Mouse (Mus musculus): ENCODE measurements at regions not wholly inside any gene's neighbourhood (a gene's known extent, or its start where the extent isn't known, plus 50 kb on each side); places are given as distances from the start of the nearest gene placed in this dataset.
A peak's percentile ranks its signal among the peaks of the same experiment; 100 is the strongest.

DNA sequence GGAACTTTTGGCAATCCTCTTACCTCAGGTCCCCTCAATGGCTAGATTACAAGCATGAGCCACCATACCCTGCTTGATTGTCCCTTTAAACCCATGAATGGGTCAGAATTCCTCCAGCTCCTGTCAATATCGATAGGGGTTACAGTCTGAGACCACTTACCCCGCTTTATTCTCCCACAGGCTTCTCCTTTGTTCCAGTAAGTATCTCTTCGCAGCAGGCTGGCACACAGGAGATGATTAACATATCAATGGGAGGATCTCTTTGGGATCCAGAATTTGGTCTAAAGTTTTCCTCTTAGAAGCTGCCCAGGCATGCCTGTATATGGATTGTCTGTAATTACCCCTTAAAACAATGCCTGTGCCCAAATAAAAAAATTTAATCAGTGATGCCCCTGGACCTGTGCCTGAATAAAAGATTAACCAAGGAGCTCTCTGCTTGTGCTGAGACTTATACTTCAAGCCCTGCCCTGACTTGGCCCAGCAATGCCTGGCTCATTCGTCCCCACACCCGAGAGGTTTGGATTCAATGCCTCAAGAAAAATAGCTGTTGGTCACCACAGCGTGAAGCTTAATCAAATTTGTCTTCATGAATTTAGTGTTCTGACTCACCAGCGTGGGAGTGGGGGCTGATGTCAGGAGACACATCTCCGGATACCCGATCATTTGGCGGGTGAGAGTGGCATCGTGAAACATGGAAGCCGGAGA, 97.9 kb upstream of the Zfp217 start:
- Histone ChIP-seq H3K27ac (ENCODE audit: insufficient read depth, low read depth, low read length, poor library complexity, severe bottlenecking) (peak overlapping the region; percentile 82), H3K9me3 (ENCODE audit: control insufficient read depth, insufficient read depth, low read depth, low read length) (no peaks in the 10 kb centered on the region), H3K9ac (ENCODE audit: insufficient read depth, low read depth, low read length, poor library complexity, severe bottlenecking) (peak overlapping the region; percentile 60), H3K4me1 (ENCODE audit: control insufficient read depth in 2 of 2, insufficient read depth in 2 of 2, low read length in 2 of 2, poor library complexity in 1 of 2) (peaks cover 14% of the 10 kb centered on the region in 2 experiments), H3K36me3 (ENCODE audit: control insufficient read depth, insufficient read depth, low read length, poor library complexity, severe bottlenecking) (no peaks in the 10 kb centered on the region), H3K4me3 (ENCODE audit: insufficient read depth in 1 of 2, low read depth in 1 of 2, low read length in 2 of 2, poor library complexity in 1 of 2, severe bottlenecking in 1 of 2) (no peak overlapping the region; a peak in 1 of 4 replicates)
- peak; percentile 56 for DNase-seq (ENCODE audit: low read depth, low spot score)
- 0 out of 2 replicates have a peak, but pooled peaks have one; percentile 18 for TF ChIP-seq CHD2 (IDR thresholded peaks at IDR 0.05; ENCODE audit: low read depth, low read length)
- no peak for TF ChIP-seq MAFK (IDR thresholded peaks at IDR 0.05; ENCODE audit: insufficient read depth, low read depth, low read length)
- TF ChIP-seq ZC3H11A (IDR thresholded peaks at IDR 0.05; ENCODE audit: borderline replicate concordance, low read depth, low read length), result no peak
- TF ChIP-seq ZNF384 (IDR thresholded peaks at IDR 0.05; ENCODE audit: low read depth, low read length), result no peak
- TF ChIP-seq HCFC1 (IDR thresholded peaks at IDR 0.05; ENCODE audit: borderline replicate concordance, insufficient read depth, low read length), result no peak
- in situ Hi-C loops (cut with MboI; ENCODE audit: low sequenced_read_pairs in 2 of 2, unreplicated experiment in 2 of 2), result no loop called here

DNA sequence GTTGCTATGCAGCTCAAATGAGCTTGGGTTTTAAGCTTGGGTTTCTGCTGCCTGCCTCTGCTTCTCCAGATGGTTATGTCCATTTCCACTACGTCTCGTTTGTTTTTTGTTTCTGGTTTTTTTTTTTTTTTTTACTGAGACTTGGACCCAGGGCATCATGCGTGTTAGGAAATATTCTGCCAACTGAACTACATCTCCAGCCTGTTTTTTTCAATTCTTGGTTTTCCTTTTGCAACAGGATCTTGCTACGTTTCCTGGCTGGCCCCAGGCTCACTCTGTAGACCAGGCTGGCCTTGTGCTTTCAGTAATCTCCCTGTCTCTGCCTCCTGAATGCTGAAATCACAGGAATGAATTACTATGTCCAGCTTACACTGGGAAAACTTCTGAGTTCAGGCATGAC, 96.2 kb upstream of the Zfp217 start:
- 0 out of 2 replicates have a peak, but pooled peaks have one; percentile 6 for TF ChIP-seq ZNF384 (IDR thresholded peaks at IDR 0.05; ENCODE audit: low read depth, low read length)
- TF ChIP-seq ZC3H11A (IDR thresholded peaks at IDR 0.05; ENCODE audit: borderline replicate concordance, low read depth, low read length), result no peak
- in situ Hi-C loops (cut with MboI; ENCODE audit: low sequenced_read_pairs in 2 of 2, unreplicated experiment in 2 of 2), result no loop called here
- DNase-seq (ENCODE audit: low read depth, low spot score), result no peak
- Histone ChIP-seq H3K36me3 (ENCODE audit: control insufficient read depth, insufficient read depth, low read length, poor library complexity, severe bottlenecking) (no peaks in the 10 kb centered on the region), H3K4me1 (ENCODE audit: control insufficient read depth in 2 of 2, insufficient read depth in 2 of 2, low read length in 2 of 2, poor library complexity in 1 of 2) (peaks cover 14% of the 10 kb centered on the region in 2 experiments), H3K27ac (ENCODE audit: insufficient read depth, low read depth, low read length, poor library complexity, severe bottlenecking) (no peak overlapping the region; the same call in 1 of the 2 replicates), H3K9ac (ENCODE audit: insufficient read depth, low read depth, low read length, poor library complexity, severe bottlenecking) (no peak overlapping the region), H3K9me3 (ENCODE audit: control insufficient read depth, insufficient read depth, low read depth, low read length) (no peaks in the 10 kb centered on the region), H3K4me3 (ENCODE audit: insufficient read depth in 1 of 2, low read depth in 1 of 2, low read length in 2 of 2, poor library complexity in 1 of 2, severe bottlenecking in 1 of 2) (no peak overlapping the region)

DNA sequence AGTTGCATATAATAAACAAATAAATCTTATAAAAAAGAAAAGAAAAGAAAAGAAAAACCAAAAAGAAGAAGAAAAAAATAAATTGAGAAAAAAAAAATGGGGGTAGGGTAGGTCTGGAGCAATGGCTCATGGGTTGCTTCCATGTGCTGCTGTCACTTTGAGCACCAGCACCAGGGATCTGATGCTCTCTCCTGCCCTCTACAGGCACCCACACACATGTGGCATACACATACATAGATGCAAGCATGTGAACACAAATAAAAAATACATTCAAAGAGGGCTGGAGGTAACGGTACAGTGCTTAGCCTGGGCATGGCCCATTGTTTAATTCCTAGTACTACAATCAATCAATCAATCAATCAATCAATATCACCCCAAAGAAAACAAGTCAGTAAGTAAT, 90.1 kb upstream of the Zfp217 start:
- Histone ChIP-seq H3K9me3 (ENCODE audit: control insufficient read depth, insufficient read depth, low read depth, low read length) (no peaks in the 10 kb centered on the region), H3K4me3 (ENCODE audit: insufficient read depth in 1 of 2, low read depth in 1 of 2, low read length in 2 of 2, poor library complexity in 1 of 2, severe bottlenecking in 1 of 2) (no peak overlapping the region), H3K27ac (ENCODE audit: insufficient read depth, low read depth, low read length, poor library complexity, severe bottlenecking) (no peak overlapping the region), H3K4me1 (ENCODE audit: control insufficient read depth in 2 of 2, insufficient read depth in 2 of 2, low read length in 2 of 2, poor library complexity in 1 of 2) (peaks cover 5 to 8% of the 10 kb centered on the region in 2 experiments; a peak in 2 of 4 replicates), H3K36me3 (ENCODE audit: control insufficient read depth, insufficient read depth, low read length, poor library complexity, severe bottlenecking) (no peaks in the 10 kb centered on the region), H3K9ac (ENCODE audit: insufficient read depth, low read depth, low read length, poor library complexity, severe bottlenecking) (no peak overlapping the region)
- no peak for DNase-seq (ENCODE audit: low read depth, low spot score)
- TF ChIP-seq MAFK (IDR thresholded peaks at IDR 0.05; ENCODE audit: insufficient read depth, low read depth, low read length), result no peak
- TF ChIP-seq ZC3H11A (IDR thresholded peaks at IDR 0.05; ENCODE audit: borderline replicate concordance, low read depth, low read length), result no peak
- in situ Hi-C loops (cut with MboI; ENCODE audit: low sequenced_read_pairs in 2 of 2, unreplicated experiment in 2 of 2), result no loop called here

- Histone ChIP-seq H3K36me3 (ENCODE audit: control insufficient read depth, insufficient read depth, low read length, poor library complexity, severe bottlenecking) (no peaks in the 10 kb centered on the region), H3K27ac (ENCODE audit: insufficient read depth, low read depth, low read length, poor library complexity, severe bottlenecking) (no peak overlapping the region), H3K9ac (ENCODE audit: insufficient read depth, low read depth, low read length, poor library complexity, severe bottlenecking) (no peak overlapping the region), H3K4me1 (ENCODE audit: control insufficient read depth in 2 of 2, insufficient read depth in 2 of 2, low read length in 2 of 2, poor library complexity in 1 of 2) (peaks cover 5 to 8% of the 10 kb centered on the region in 2 experiments; a peak in 2 of 4 replicates), H3K9me3 (ENCODE audit: control insufficient read depth, insufficient read depth, low read depth, low read length) (no peaks in the 10 kb centered on the region), H3K4me3 (ENCODE audit: insufficient read depth in 1 of 2, low read depth in 1 of 2, low read length in 2 of 2, poor library complexity in 1 of 2, severe bottlenecking in 1 of 2) (no peak overlapping the region)
- TF ChIP-seq ZC3H11A (IDR thresholded peaks at IDR 0.05; ENCODE audit: borderline replicate concordance, low read depth, low read length) (no peak), MAFK (IDR thresholded peaks at IDR 0.05; ENCODE audit: insufficient read depth, low read depth, low read length) (no peak)
- in situ Hi-C loops (cut with MboI; ENCODE audit: low sequenced_read_pairs in 2 of 2, unreplicated experiment in 2 of 2), result no loop called here
- no peak for DNase-seq (ENCODE audit: low read depth, low spot score)
Observed at GRCm38 (mm10) chr2:170233426-170233825, 85.5 kb upstream of the Zfp217 start.

DNA sequence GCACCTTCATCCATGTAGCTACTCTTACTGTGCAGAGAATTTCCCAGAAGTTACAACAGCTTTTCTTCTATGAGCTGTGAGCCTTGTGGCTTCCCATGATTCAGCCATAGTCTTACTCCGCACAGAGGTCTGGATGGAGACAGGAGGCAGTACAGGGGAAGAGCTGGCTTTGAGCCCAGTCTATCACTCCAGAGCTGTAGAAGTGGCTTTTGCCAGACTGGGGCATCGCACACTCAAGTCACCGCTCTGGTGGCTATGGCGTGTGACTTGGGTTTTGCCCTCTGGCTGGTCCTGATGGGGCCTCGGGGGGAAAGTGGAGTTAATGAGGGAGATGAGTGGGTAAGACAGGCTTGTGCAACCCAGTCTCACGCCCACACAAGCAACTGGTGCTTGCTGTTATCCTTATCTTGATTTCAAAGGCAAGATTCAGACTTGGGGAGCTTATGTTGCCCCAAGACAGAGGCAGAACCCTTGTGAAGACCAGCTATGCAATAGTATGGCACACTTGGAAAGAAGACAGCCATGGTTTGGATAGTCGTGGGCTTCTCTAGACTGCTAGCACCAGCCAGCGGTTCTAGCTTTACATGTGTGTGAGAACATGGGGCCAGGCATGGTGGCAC, 81.7 kb upstream of the Zfp217 start:
- H3K9me3 ChIP-seq (ENCODE audit: control insufficient read depth, insufficient read depth, low read depth, low read length), result no peaks in the 10 kb centered on the region
- H3K4me3 ChIP-seq (ENCODE audit: insufficient read depth in 1 of 2, low read depth in 1 of 2, low read length in 2 of 2, poor library complexity in 1 of 2, severe bottlenecking in 1 of 2), result no peak overlapping the region
- no peak overlapping the region; the same call in 1 of the 2 replicates for H3K27ac ChIP-seq (ENCODE audit: insufficient read depth, low read depth, low read length, poor library complexity, severe bottlenecking)
- in situ Hi-C loops (cut with MboI; ENCODE audit: low sequenced_read_pairs in 2 of 2, unreplicated experiment in 2 of 2), result no loop called here
- no peaks in the 10 kb centered on the region for H3K4me1 ChIP-seq (ENCODE audit: control insufficient read depth in 2 of 2, insufficient read depth in 2 of 2, low read length in 2 of 2, poor library complexity in 1 of 2)
- TF ChIP-seq HCFC1 (IDR thresholded peaks at IDR 0.05; ENCODE audit: borderline replicate concordance, insufficient read depth, low read length), result no peak
- TF ChIP-seq ZC3H11A (IDR thresholded peaks at IDR 0.05; ENCODE audit: borderline replicate concordance, low read depth, low read length), result no peak
- TF ChIP-seq ZNF384 (IDR thresholded peaks at IDR 0.05; ENCODE audit: low read depth, low read length), result no peak
- TF ChIP-seq MAFK (IDR thresholded peaks at IDR 0.05; ENCODE audit: insufficient read depth, low read depth, low read length), result no peak
- TF ChIP-seq CHD2 (IDR thresholded peaks at IDR 0.05; ENCODE audit: low read depth, low read length), result no peak
- no peaks in the 10 kb centered on the region for H3K36me3 ChIP-seq (ENCODE audit: control insufficient read depth, insufficient read depth, low read length, poor library complexity, severe bottlenecking)
- H3K9ac ChIP-seq (ENCODE audit: insufficient read depth, low read depth, low read length, poor library complexity, severe bottlenecking), result no peak overlapping the region
- DNase-seq (ENCODE audit: low read depth, low spot score), result no peak
